Mouse (Mus musculus): Measurements from ENCODE around the gene Syne4. TPM values are rescaled to one million over a fixed set of nuclear protein-coding genes. Genes with fewer than 3 reads are reported as not detected.

Gene Syne4
- polyA plus RNA-seq, 1 experiment = 0.20 TPM

DNA sequence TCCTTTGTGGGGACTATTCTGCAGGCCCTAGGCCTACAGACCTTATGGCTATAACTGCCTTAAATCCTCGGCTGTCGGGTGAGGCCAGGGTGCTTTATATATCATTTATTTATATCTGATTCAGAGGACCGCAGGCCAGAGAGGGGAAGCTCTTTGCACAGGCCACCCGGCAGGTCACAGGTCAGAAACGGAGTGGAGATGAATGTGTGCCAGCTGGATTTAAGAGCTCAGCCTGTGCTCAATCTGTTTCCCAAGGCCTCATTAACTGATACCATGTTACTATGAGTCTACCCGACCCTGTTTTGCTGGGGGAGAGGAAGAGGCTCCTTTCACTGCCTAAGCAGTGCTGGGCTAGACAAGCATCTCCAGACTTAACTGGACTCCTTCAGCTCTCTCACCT lies 40.2 kb upstream of the Syne4 start:
- H3K79me3 ChIP-seq (ENCODE audit: low read depth) = no peaks in the 10 kb centered on the region
- no peaks in the 10 kb centered on the region for H3K36me3 ChIP-seq (ENCODE audit: control insufficient read depth, insufficient read depth)
- H3ac ChIP-seq (ENCODE audit: control insufficient read depth, insufficient read length, low read depth) = no peak overlapping the region
- H3K4me3 ChIP-seq (ENCODE audit: insufficient read depth, poor library complexity, severe bottlenecking) = no peak overlapping the region
- no peaks in the 10 kb centered on the region for H3K27me3 ChIP-seq (ENCODE audit: control insufficient read depth, insufficient read depth, insufficient read length)
- peaks cover 9% of the 10 kb centered on the region for H3K79me2 ChIP-seq (ENCODE audit: control insufficient read depth, insufficient read depth)
- no peak for TF ChIP-seq CEBPB (IDR thresholded peaks at IDR 0.05; ENCODE audit: low read depth)
- TF ChIP-seq CTCF (IDR thresholded peaks at IDR 0.05; ENCODE audit: control insufficient read depth, insufficient read depth, insufficient read length) = no peak
- no peak for TF ChIP-seq MAX (IDR thresholded peaks at IDR 0.05)
- TF ChIP-seq MYOD1 (IDR thresholded peaks at IDR 0.05; ENCODE audit: control insufficient read depth, insufficient read length, low read depth) = no peak
- no peak for TF ChIP-seq USF1 (IDR thresholded peaks at IDR 0.05; ENCODE audit: low read depth)
- no peak for TF ChIP-seq MYOG (IDR thresholded peaks at IDR 0.05; ENCODE audit: control insufficient read depth, extremely low read depth, insufficient read length)

DNA sequence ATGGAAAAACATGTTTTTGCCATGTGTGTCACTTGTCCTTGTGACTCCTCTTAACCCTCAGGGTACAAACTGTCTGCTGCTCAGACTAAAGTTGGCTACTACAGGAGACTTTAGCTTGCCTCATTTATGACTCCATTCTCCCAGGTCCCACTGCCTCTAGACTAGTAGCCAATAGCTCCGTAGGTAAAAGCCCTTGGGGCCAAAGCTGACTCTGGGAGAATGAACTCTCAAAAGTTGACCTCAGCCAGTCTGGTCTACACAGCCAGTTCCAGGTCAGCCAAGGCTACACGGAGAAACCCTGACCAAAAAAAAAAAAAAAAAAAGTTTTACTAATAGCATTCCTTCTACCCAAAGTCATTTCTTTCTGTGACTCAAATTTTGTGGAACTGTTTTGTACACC lies 35.7 kb upstream of the Syne4 start:
- no peak overlapping the region for H3K4me3 ChIP-seq (ENCODE audit: insufficient read depth, poor library complexity, severe bottlenecking)
- H3ac ChIP-seq (ENCODE audit: control insufficient read depth, insufficient read length, low read depth) = no peak overlapping the region
- H3K36me3 ChIP-seq (ENCODE audit: control insufficient read depth, insufficient read depth) = no peaks in the 10 kb centered on the region
- H3K27me3 ChIP-seq (ENCODE audit: control insufficient read depth, insufficient read depth, insufficient read length) = no peaks in the 10 kb centered on the region
- TF ChIP-seq MYOG (IDR thresholded peaks at IDR 0.05; ENCODE audit: control insufficient read depth, extremely low read depth, insufficient read length) (no peak), USF1 (IDR thresholded peaks at IDR 0.05; ENCODE audit: low read depth) (no peak), CTCF (IDR thresholded peaks at IDR 0.05; ENCODE audit: control insufficient read depth, insufficient read depth, insufficient read length) (no peak), FOSL1 (IDR thresholded peaks at IDR 0.05; ENCODE audit: insufficient read depth, low read length, poor library complexity, severe bottlenecking) (no peak), MYOD1 (IDR thresholded peaks at IDR 0.05; ENCODE audit: control insufficient read depth, insufficient read length, low read depth) (no peak)
- H3K79me2 ChIP-seq (ENCODE audit: control insufficient read depth, insufficient read depth) = peaks cover 9% of the 10 kb centered on the region
- H3K79me3 ChIP-seq (ENCODE audit: low read depth) = no peaks in the 10 kb centered on the region

DNA sequence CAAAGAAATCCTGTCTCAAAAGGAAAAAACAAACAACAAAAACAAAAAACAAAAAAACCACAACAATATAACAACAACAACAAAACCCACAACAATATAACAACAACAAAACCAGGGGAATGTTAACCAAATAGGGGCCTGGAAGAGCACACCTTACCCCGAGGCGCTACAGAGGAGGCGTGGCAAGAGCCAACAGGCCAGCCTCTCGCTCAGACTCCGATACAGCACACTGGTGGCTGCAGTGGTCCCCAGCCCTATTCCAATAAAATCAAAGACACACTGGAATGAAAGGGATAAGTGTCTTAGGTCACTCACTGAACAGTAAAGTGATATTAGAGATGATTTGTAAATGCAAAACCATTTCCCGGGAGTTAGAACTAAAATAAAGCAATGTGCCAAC lies 35.1 kb upstream of the Syne4 start:
- peak overlapping the region; percentile 49 for H3K4me3 ChIP-seq (ENCODE audit: insufficient read depth, poor library complexity, severe bottlenecking)
- no peaks in the 10 kb centered on the region for H3K36me3 ChIP-seq (ENCODE audit: control insufficient read depth, insufficient read depth)
- no peaks in the 10 kb centered on the region for H3K79me3 ChIP-seq (ENCODE audit: low read depth)
- TF ChIP-seq USF1 (IDR thresholded peaks at IDR 0.05; ENCODE audit: low read depth) (no peak), MYOG (IDR thresholded peaks at IDR 0.05; ENCODE audit: control insufficient read depth, extremely low read depth, insufficient read length) (no peak), MAX (IDR thresholded peaks at IDR 0.05) (no peak), CEBPB (IDR thresholded peaks at IDR 0.05; ENCODE audit: low read depth) (no peak), CTCF (IDR thresholded peaks at IDR 0.05; ENCODE audit: control insufficient read depth, insufficient read depth, insufficient read length) (no peak), MYOD1 (IDR thresholded peaks at IDR 0.05; ENCODE audit: control insufficient read depth, insufficient read length, low read depth) (no peak), FOSL1 (IDR thresholded peaks at IDR 0.05; ENCODE audit: insufficient read depth, low read length, poor library complexity, severe bottlenecking) (no peak)
- peak overlapping the region; percentile 53 for H3ac ChIP-seq (ENCODE audit: control insufficient read depth, insufficient read length, low read depth)
- H3K79me2 ChIP-seq (ENCODE audit: control insufficient read depth, insufficient read depth) = peaks cover 9% of the 10 kb centered on the region
- H3K27me3 ChIP-seq (ENCODE audit: control insufficient read depth, insufficient read depth, insufficient read length) = no peaks in the 10 kb centered on the region

GRCm38 (mm10) chr7:30279951-30280669 lies 34.5 kb upstream of the Syne4 start, which contains the start of the genes Thap8 and Wdr62:
Thap8 (plus strand) TSS chr7:30280094.
Wdr62 (minus strand) TSS chr7:30280419.
- Histone ChIP-seq H3K27me3 (ENCODE audit: control insufficient read depth, insufficient read depth, insufficient read length) (no peaks in the 10 kb centered on the region), H3ac (ENCODE audit: control insufficient read depth, insufficient read length, low read depth) (peak within 1 kb of the TSS; percentile 96), H3K79me3 (ENCODE audit: low read depth) (no peaks in the 10 kb centered on the region), H3K79me2 (ENCODE audit: control insufficient read depth, insufficient read depth) (peaks cover 9% of the 10 kb centered on the region), H3K4me3 (ENCODE audit: insufficient read depth, poor library complexity, severe bottlenecking) (peak within 1 kb of the TSS; percentile 49), H3K36me3 (ENCODE audit: control insufficient read depth, insufficient read depth) (no peaks in the 10 kb centered on the region)
- TF ChIP-seq CTCF (IDR thresholded peaks at IDR 0.05; ENCODE audit: control insufficient read depth, insufficient read depth, insufficient read length) (no peak), MAX (IDR thresholded peaks at IDR 0.05) (no peak), MYOG (IDR thresholded peaks at IDR 0.05; ENCODE audit: control insufficient read depth, extremely low read depth, insufficient read length) (no peak), MYOD1 (IDR thresholded peaks at IDR 0.05; ENCODE audit: control insufficient read depth, insufficient read length, low read depth) (no peak), CEBPB (IDR thresholded peaks at IDR 0.05; ENCODE audit: low read depth) (no peak), FOSL1 (IDR thresholded peaks at IDR 0.05; ENCODE audit: insufficient read depth, low read length, poor library complexity, severe bottlenecking) (no peak), USF1 (IDR thresholded peaks at IDR 0.05; ENCODE audit: low read depth) (no peak)

GRCm38 (mm10) chr7:30280670-30281138 lies 33.9 kb upstream of the Syne4 start:
- no peaks in the 10 kb centered on the region for H3K79me3 ChIP-seq (ENCODE audit: low read depth)
- H3K79me2 ChIP-seq (ENCODE audit: control insufficient read depth, insufficient read depth) = peaks cover 9% of the 10 kb centered on the region
- no peaks in the 10 kb centered on the region for H3K27me3 ChIP-seq (ENCODE audit: control insufficient read depth, insufficient read depth, insufficient read length)
- peak overlapping the region; percentile 13 for H3ac ChIP-seq (ENCODE audit: control insufficient read depth, insufficient read length, low read depth)
- no peaks in the 10 kb centered on the region for H3K36me3 ChIP-seq (ENCODE audit: control insufficient read depth, insufficient read depth)
- peak; percentile 82 for TF ChIP-seq MAX (IDR thresholded peaks at IDR 0.05)
- TF ChIP-seq MYOD1 (IDR thresholded peaks at IDR 0.05; ENCODE audit: control insufficient read depth, insufficient read length, low read depth) = no peak
- peak; percentile 100 for TF ChIP-seq USF1 (IDR thresholded peaks at IDR 0.05; ENCODE audit: low read depth)
- TF ChIP-seq CTCF (IDR thresholded peaks at IDR 0.05; ENCODE audit: control insufficient read depth, insufficient read depth, insufficient read length) = no peak
- H3K4me3 ChIP-seq (ENCODE audit: insufficient read depth, poor library complexity, severe bottlenecking) = peak overlapping the region; percentile 49

Measured in C2C12 (cell line).